Mouse (Mus musculus): ENCODE results near the gene Dhx16.

Gene Dhx16

GRCm38 (mm10) chr17:35897644-35898573 is 18.3 kb downstream of the Dhx16 start:
- DNase-seq (ENCODE audit: low spot score) = no peak

- DNase-seq (ENCODE audit: low spot score) = no peak
These were observed 21.0 kb downstream of the Dhx16 start for GRCm38 (mm10) chr17:35900636-35901035.

GRCm38 (mm10) chr17:35903343-35903991 is 23.8 kb downstream of the Dhx16 start:
- DNase-seq (ENCODE audit: low spot score) = peak; percentile 86

GRCm38 (mm10) chr17:35903992-35904355 is 24.4 kb downstream of the Dhx16 start:
- DNase-seq (ENCODE audit: low spot score) = no peak

GRCm38 (mm10) chr17:35905587-35905986 is 26.0 kb downstream of the Dhx16 start:
- DNase-seq (ENCODE audit: low spot score) = no peak

- DNase-seq (ENCODE audit: low spot score) = peak; percentile 27
These were observed 28.0 kb downstream of the Dhx16 start for GRCm38 (mm10) chr17:35907609-35908008.

- DNase-seq (ENCODE audit: low spot score) = no peak
These were observed 29.7 kb downstream of the Dhx16 start for GRCm38 (mm10) chr17:35909186-35909918.

- peak; percentile 89 for DNase-seq (ENCODE audit: low spot score)
These were observed 30.3 kb downstream of the Dhx16 start, which contains the start of gene Atat1 for GRCm38 (mm10) chr17:35909919-35910369. TSS of gene Atat1 (minus strand) at chr17:35910075.

- DNase-seq (ENCODE audit: low spot score) = peak; percentile 43
These were observed 35.4 kb downstream of the Dhx16 start for GRCm38 (mm10) chr17:35914975-35915374.

GRCm38 (mm10) chr17:35915538-35916296 is 36.1 kb downstream of the Dhx16 start:
- peak; percentile 45 for DNase-seq (ENCODE audit: low spot score)

- peak; percentile 99 for DNase-seq (ENCODE audit: low spot score)
These were observed 36.9 kb downstream of the Dhx16 start, which contains the start of the genes Mrps18b and Ppp1r10 for GRCm38 (mm10) chr17:35916297-35917142. TSS of gene Mrps18b (minus strand) at chr17:35916389. TSS of gene Ppp1r10 (plus strand) at chr17:35916434.

- DNase-seq (ENCODE audit: low spot score) = no peak
These were observed 37.5 kb downstream of the Dhx16 start for GRCm38 (mm10) chr17:35917143-35917462.

- peak; percentile 67 for DNase-seq (ENCODE audit: low spot score)
These were observed 38.0 kb downstream of the Dhx16 start for GRCm38 (mm10) chr17:35917463-35918251.

- peak; percentile 74 for DNase-seq (ENCODE audit: low spot score)
These were observed 38.8 kb downstream of the Dhx16 start for GRCm38 (mm10) chr17:35918276-35919059.

- peak; percentile 98 for DNase-seq (ENCODE audit: low spot score)
These were observed 39.6 kb downstream of the Dhx16 start for GRCm38 (mm10) chr17:35919060-35919715.

- peak; percentile 41 for DNase-seq (ENCODE audit: low spot score)
These were observed 40.3 kb downstream of the Dhx16 start for GRCm38 (mm10) chr17:35919864-35920301.

GRCm38 (mm10) chr17:35920384-35920783 is 40.8 kb downstream of the Dhx16 start:
- no peak for DNase-seq (ENCODE audit: low spot score)

- peak; percentile 61 for DNase-seq (ENCODE audit: low spot score)
These were observed 41.4 kb downstream of the Dhx16 start for GRCm38 (mm10) chr17:35920862-35921562.

Data from MN1 (cell line).